Mouse (Mus musculus) ES-E14 (cell line): ENCODE data around the gene Rhoj.

Experiments used
- CHD2 ChIP-seq: IDR thresholded peaks from 2 replicates; pipeline ENCODE4 v1.6.1; 2014; ENCODE audit warnings: mild to moderate bottlenecking, low read depth, low read length, inconsistent platforms
- HCFC1 ChIP-seq: IDR thresholded peaks from 2 replicates; pipeline ENCODE4 v1.6.1; 2012; ENCODE audit warnings: low read length, inconsistent platforms, borderline replicate concordance; ENCODE audit not compliant: insufficient read depth
- MAFK ChIP-seq: IDR thresholded peaks from 2 replicates; pipeline ENCODE4 v1.6.1; 2014; ENCODE audit warnings: mild to moderate bottlenecking, low read depth, low read length, inconsistent platforms; ENCODE audit not compliant: insufficient read depth
- ZC3H11A ChIP-seq: IDR thresholded peaks from 2 replicates; pipeline ENCODE4 v1.6.1; 2012; ENCODE audit warnings: low read depth, mild to moderate bottlenecking, inconsistent platforms, low read length, borderline replicate concordance
- ZNF384 ChIP-seq: IDR thresholded peaks from 2 replicates; pipeline ENCODE4 v1.6.1; 2012; ENCODE audit warnings: low read depth, low read length, inconsistent platforms

GRCm38 (mm10) chr12:75364416-75364815 lies 56.3 kb downstream of the Rhoj start:
- TF ChIP-seq ZNF384 (no peak), CHD2 (no peak), ZC3H11A (no peak), HCFC1 (no peak), MAFK (no peak)
